Mouse (Mus musculus): ENCODE results near the gene Gm49416. TPM values are rescaled to one million over a fixed set of nuclear protein-coding genes. Genes with fewer than 3 reads are reported as not detected.
"Not testable (repeated sequence)": the region's sequence is repeated elsewhere in the genome, so short reads cannot be mapped to it uniquely, and the experiment has no call there.

Gm49416 gene
- total and polyA plus RNA-seq, 2 experiments from 2014 or later, result 0.52 TPM; not detected in 1

DNA sequence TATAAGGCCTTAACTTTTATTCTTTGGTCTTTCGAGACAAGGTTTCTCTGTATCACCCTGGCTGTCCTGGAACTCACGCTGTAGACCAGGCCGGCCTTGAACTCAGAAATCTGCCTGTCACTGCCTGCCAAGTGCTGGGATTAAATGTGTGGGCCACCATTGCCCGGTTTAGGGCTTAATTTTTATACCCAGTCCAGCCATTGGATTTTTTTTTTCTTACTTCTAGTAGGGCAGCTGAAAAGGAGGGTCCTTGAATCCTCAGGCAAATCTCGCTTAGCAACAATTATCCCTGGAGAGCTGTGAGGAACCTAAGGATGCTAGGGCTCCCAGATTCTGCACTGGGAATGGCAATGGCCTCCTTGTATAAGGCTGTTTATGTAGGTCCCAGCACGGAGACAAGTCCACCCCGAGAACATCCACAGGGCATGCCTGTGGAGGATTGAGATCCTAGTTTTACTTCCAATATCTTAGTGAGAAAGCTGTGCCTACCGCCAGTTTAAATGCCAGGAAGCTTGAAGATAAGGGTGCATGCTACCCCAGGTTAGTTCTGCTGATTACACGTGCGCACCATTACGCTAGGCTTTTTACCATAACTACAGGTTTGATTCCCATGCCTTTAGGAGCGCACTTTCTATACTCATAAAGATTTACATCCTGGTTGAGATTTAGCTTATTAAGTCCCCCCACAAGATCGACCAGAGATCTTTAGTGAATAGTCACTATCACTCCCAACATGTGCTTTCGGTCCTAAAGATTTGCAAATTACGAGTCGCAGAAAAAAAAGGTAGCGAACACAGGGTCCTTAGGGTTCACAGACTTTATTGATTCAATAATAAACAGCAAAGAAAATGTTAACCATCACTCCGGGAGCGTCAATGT, 902 bp upstream of the Gm49416 start:
- H3K9me3 ChIP-seq (ENCODE audit: low read length), result no peaks in the 10 kb centered on the region
- H3K27me3 ChIP-seq (ENCODE audit: insufficient read depth, low read length), result no peaks in the 10 kb centered on the region
- WGBS, result 15% methylated on average over 19 of the region's 19 CpGs
- peak overlapping the region; percentile 43 for H3K4me3 ChIP-seq (ENCODE audit: low read length)
- no peak for ATAC-seq
- DNase-seq (ENCODE audit: low spot score), result no peak
- TF ChIP-seq CTCF (IDR thresholded peaks at IDR 0.05; ENCODE audit: low read depth), result no peak
- H3K4me1 ChIP-seq (ENCODE audit: insufficient read depth, low read length), result peaks cover 9% of the 10 kb centered on the region; the same call in 1 of the 2 replicates
- H3K36me3 ChIP-seq (ENCODE audit: insufficient read depth, low read length), result no peaks in the 10 kb centered on the region
- peak overlapping the region; percentile 57 for H3K9ac ChIP-seq (replicated peaks; ENCODE audit: low read length)
- H3K4me2 ChIP-seq (ENCODE audit: low read depth, low read length), result peak overlapping the region; percentile 90
- peak overlapping the region; percentile 71; the same call in 1 of the 2 replicates for H3K27ac ChIP-seq

DNA sequence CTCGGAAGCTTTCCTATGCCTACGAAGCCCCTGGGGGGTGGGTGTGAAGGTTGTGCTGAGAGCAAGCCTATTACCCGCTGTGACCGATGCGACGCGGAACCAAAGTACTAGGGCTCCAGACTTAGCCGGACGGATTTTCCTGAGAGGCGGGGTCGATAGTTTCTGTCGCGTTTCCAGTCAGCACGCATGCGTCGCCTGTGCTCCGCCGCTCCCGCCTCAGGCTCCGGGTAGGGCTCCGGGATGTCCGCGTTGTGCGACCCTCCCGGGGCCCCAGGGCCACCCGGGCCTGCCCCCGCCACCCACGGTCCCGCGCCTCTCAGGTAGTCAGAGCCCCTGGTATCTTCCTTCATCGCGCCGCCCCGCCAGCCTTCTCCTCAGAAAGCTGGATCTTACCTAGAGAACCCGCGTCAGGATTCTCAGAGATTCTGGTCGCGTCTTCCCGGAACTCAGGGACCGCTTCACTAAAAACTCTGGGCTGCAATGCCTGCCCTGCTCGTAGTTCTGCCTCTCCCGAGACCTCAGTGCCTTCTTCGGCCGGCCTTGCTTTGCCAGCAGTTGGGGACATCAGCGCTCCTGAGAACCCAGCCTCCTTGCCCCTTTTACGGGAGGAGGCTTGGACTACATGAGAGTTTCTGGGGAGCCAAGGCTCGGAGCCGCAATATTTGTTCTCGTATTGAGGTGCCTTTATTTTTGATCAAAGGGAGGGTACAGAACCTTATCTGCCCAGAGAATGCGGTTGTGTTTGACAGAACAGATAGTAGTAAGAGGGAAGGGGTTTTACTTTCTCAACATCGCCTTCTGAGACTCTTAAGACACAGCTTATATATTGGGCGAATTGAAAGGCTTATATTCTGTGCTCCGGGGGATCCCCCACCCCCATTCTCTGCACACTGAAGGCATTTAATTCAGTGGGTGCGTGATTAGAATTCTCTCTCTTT, 4.4 kb downstream of the Gm49416 start, which contains the start of gene Ints5:
TSS of gene Ints5 (plus strand) at position 177 of the 938 bp plus-strand sequence.
- 3% methylated on average over 54 of the region's 54 CpGs for WGBS
- ATAC-seq, result peak; percentile 74

DNA sequence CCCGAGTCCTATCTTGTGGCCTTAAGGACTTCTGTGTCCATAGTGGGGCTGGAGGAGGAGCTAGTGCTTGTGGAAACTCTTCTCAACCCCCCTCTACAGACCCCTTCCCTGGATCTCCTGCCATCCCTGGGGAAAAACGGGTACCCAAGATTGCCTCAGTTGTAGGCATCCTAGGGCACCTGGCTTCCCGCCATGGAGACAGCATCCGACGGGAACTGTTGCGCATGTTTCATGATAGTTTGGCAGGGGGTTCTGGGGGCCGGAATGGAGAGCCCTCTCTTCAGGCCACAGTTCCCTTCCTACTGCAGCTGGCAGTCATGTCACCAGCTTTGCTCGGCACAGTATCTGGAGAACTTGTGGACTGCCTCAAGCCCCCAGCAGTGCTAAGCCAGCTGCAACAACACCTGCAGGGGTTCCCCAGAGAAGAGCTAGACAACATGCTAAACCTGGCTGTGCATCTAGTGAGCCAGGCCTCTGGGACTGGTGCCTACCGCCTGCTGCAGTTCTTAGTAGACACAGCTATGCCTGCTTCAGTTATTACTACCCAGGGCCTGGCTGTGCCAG, 6.8 kb downstream of the Gm49416 start:
- no peak for DNase-seq (ENCODE audit: low spot score)
- no peak for ATAC-seq
- no peak overlapping the region for H3K9ac ChIP-seq (replicated peaks; ENCODE audit: low read length)
- WGBS, result 85% methylated on average over 9 of the region's 9 CpGs
- H3K9me3 ChIP-seq (ENCODE audit: low read length), result no peaks in the 10 kb centered on the region
- no peak for TF ChIP-seq CTCF (IDR thresholded peaks at IDR 0.05; ENCODE audit: low read depth)
- H3K4me2 ChIP-seq (ENCODE audit: low read depth, low read length), result no peak overlapping the region
- peaks cover 9% of the 10 kb centered on the region for H3K4me1 ChIP-seq (ENCODE audit: insufficient read depth, low read length)
- H3K27ac ChIP-seq, result no peak overlapping the region
- no peaks in the 10 kb centered on the region for H3K27me3 ChIP-seq (ENCODE audit: insufficient read depth, low read length)
- H3K36me3 ChIP-seq (ENCODE audit: insufficient read depth, low read length), result 0 out of 2 replicates have a peak, but pooled peaks cover 6% of the 10 kb centered on the region
- H3K4me3 ChIP-seq (ENCODE audit: low read length), result no peak overlapping the region

More for the DNA sequence above, 4.4 kb downstream of the Gm49416 start, which contains the start of gene Ints5:
- no peaks in the 10 kb centered on the region for H3K27me3 ChIP-seq (ENCODE audit: insufficient read depth, low read length)
- peak within 1 kb of the TSS; percentile 97 for H3K4me2 ChIP-seq (ENCODE audit: low read depth, low read length)
- 0 out of 2 replicates have a peak, but pooled peaks cover 6% of the 10 kb centered on the region for H3K36me3 ChIP-seq (ENCODE audit: insufficient read depth, low read length)
- no peak for TF ChIP-seq CTCF (IDR thresholded peaks at IDR 0.05; ENCODE audit: low read depth)
- H3K27ac ChIP-seq, result peak within 1 kb of the TSS; percentile 84
- peak within 1 kb of the TSS; percentile 82 for H3K4me3 ChIP-seq (ENCODE audit: low read length)
- H3K9ac ChIP-seq (replicated peaks; ENCODE audit: low read length), result peak within 1 kb of the TSS; percentile 89
- H3K4me1 ChIP-seq (ENCODE audit: insufficient read depth, low read length), result peaks cover 6% of the 10 kb centered on the region; the same call in 1 of the 2 replicates
- no peaks in the 10 kb centered on the region for H3K9me3 ChIP-seq (ENCODE audit: low read length)
- DNase-seq (ENCODE audit: low spot score), result peak; percentile 92

DNA sequence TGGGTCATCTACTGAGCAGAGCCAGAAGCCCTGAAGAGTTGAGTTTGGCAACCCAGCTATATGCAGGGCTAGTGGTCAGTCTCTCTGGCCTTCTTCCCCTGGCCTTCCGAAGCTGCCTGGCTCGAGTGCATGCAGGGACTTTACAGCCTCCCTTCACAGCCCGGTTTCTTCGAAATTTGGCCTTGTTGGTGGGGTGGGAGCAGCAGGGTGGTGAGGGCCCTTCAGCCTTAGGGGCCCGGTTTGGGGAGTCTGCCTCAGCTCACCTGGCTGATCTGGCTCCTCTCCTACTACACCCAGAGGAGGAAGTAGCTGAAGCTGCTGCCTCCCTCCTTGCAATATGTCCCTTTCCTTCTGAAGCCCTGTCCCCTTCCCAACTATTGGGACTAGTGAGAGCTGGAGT, 7.5 kb downstream of the Gm49416 start:
- not testable (repeated sequence) for H3K36me3 ChIP-seq (ENCODE audit: insufficient read depth, low read length); DNase-seq (ENCODE audit: low spot score); H3K4me2 ChIP-seq (ENCODE audit: low read depth, low read length); H3K9ac ChIP-seq (replicated peaks; ENCODE audit: low read length); H3K4me1 ChIP-seq (ENCODE audit: insufficient read depth, low read length); ATAC-seq; H3K27me3 ChIP-seq (ENCODE audit: insufficient read depth, low read length); H3K27ac ChIP-seq; H3K9me3 ChIP-seq (ENCODE audit: low read length); H3K4me3 ChIP-seq (ENCODE audit: low read length)
- 87% methylated on average over 5 of the region's 5 CpGs for WGBS

- DNase-seq (ENCODE audit: low spot score) (peak; percentile 54), ATAC-seq (peak; percentile 46)
- Histone ChIP-seq H3K27ac (peak overlapping the region; percentile 86), H3K9ac (replicated peaks; ENCODE audit: low read length) (peak overlapping the region; percentile 94; the same call in 1 of the 2 replicates), H3K4me2 (ENCODE audit: low read depth, low read length) (peak overlapping the region; percentile 72), H3K4me3 (ENCODE audit: low read length) (peak overlapping the region; percentile 91)
- H3K27me3 ChIP-seq (ENCODE audit: insufficient read depth, low read length); H3K36me3 ChIP-seq (ENCODE audit: insufficient read depth, low read length); H3K9me3 ChIP-seq (ENCODE audit: low read length); H3K4me1 ChIP-seq (ENCODE audit: insufficient read depth, low read length): not testable (repeated sequence)
- 19% methylated on average over 21 of the region's 21 CpGs for WGBS
These were observed 8.6 kb downstream of the Gm49416 start for GRCm38 (mm10) chr19:8897211-8897864.
